Mouse (Mus musculus) stomach, embryonic 15.5 days (tissue): ENCODE data around the gene Klc2. TPM values are rescaled to one million over a fixed set of nuclear protein-coding genes. Genes with fewer than 3 reads are reported as not detected.
A peak's percentile ranks its signal among the peaks of the same experiment; 100 is the strongest.

ENCODE experiments used
- ATAC-seq: fragments of 200-750 bp; cut with Nextera tagmentation; 2 replicates; pipeline ENCODE4 v1.8.0; 2017; ENCODE audit warnings: low read depth, moderate number of reproducible peaks, moderate TSS enrichment; ENCODE audit not compliant: insufficient read depth, low FRiP score
- H3K27ac ChIP-seq: fragments of 300-500 bp; sonication (generic); 2 replicates; pipeline ENCODE4 v1.5.1; 2015; ENCODE audit warnings: mild to moderate bottlenecking, inconsistent platforms
- H3K27me3 ChIP-seq: fragments of 300-500 bp; sonication (generic); replicated peaks from 2 replicates; pipeline ENCODE4 v1.6.1; 2015; ENCODE audit warnings: inconsistent platforms
- H3K36me3 ChIP-seq: fragments of 300-500 bp; sonication (generic); 2 replicates; pipeline ENCODE4 v1.6.1; 2015; ENCODE audit warnings: inconsistent platforms
- H3K4me1 ChIP-seq: fragments of 300-500 bp; sonication (generic); 2 replicates; pipeline ENCODE4 v1.6.1; 2015; ENCODE audit warnings: inconsistent platforms
- H3K4me2 ChIP-seq: fragments of 300-500 bp; sonication (generic); 2 replicates; pipeline ENCODE4 v1.6.1; 2015; ENCODE audit warnings: mild to moderate bottlenecking, inconsistent platforms
- H3K4me3 ChIP-seq: fragments of 300-500 bp; sonication (generic); replicated peaks from 2 replicates; pipeline ENCODE4 v1.5.1; 2015; ENCODE audit warnings: inconsistent platforms
- H3K9ac ChIP-seq: fragments of 300-500 bp; sonication (generic); 2 replicates; pipeline ENCODE4 v1.6.1; 2015; ENCODE audit warnings: inconsistent platforms
- H3K9me3 ChIP-seq: fragments of 300-500 bp; sonication (generic); 2 replicates; pipeline ENCODE4 v1.6.1; 2016; ENCODE audit warnings: inconsistent platforms
- WGBS: fragments of 180-500 bp; shearing (Covaris S2); methylation state at CpG from one replicate; pipeline ENCODE4 v1.1.7; 2015; 5-methylcytosine and 5-hydroxymethylcytosine counted together
- polyA plus RNA-seq: library from polyadenylated mRNA; unstranded; fragments of >200 nt; fragmentation: Nextera tagmentation; extraction: Ambion mirVana; gene quantifications from 2 replicates; pipeline ENCODE4 v1.2.1, GENCODE M21; 2015

The Klc2 gene
- polyA plus RNA-seq, 1 experiment from 2014 or later = 18.0 TPM

DNA sequence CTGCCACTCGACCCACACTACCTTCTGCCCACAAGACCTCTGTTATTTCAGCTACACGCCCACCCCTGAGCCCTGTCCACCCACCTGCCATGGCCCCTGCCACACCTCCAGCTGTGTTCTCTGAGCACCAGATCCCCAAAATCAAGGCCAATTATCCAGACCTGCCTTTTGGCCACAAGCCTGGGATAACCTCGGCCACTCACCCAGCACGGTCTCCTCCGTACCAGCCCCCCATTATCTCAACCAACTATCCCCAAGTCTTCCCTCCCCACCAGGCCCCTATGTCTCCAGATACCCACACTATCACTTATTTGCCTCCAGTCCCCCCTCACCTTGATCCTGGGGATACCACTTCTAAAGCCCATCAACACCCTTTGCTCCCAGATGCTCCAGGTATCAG is 48.9 kb downstream of the Klc2 start:
- peak overlapping the region; percentile 58 for H3K4me3 ChIP-seq
- 0 out of 2 replicates have a peak overlapping the region, but pooled peaks have one; percentile 2 for H3K9ac ChIP-seq
- ATAC-seq = no peak
- H3K27me3 ChIP-seq = peaks cover 5% of the 10 kb centered on the region; the same call in 1 of the 2 replicates
- H3K36me3 ChIP-seq = no peaks in the 10 kb centered on the region
- no peaks in the 10 kb centered on the region for H3K9me3 ChIP-seq
- H3K4me1 ChIP-seq = peaks cover 53% of the 10 kb centered on the region
- 0 out of 2 replicates have a peak overlapping the region, but pooled peaks have one; percentile 92 for H3K27ac ChIP-seq
- peak overlapping the region; percentile 79 for H3K4me2 ChIP-seq
- 74% methylated on average over 5 of the region's 5 CpGs for WGBS

DNA sequence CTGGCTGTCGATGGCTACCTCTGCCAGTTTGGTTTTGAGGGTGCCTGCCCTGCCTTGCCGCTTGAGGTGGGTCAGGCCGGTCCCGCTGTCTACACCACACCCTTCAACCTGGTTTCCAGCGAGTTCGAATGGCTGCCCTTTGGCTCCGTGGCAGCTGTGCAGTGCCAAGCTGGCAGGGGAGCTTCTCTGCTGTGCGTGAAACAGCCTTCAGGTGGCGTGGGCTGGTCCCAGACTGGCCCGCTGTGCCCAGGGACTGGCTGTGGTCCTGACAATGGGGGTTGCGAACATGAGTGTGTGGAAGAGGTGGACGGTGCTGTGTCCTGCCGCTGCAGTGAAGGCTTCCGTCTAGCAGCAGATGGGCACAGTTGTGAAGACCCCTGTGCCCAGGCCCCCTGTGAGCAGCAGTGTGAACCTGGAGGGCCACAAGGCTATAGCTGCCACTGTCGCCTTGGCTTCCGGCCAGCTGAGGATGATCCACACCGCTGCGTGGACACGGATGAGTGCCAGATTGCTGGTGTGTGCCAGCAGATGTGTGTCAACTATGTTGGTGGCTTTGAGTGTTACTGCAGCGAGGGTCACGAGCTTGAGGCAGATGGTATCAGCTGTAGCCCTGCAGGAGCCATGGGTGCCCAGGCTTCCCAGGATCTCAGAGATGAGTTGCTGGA is 49.7 kb downstream of the Klc2 start:
- Histone ChIP-seq H3K9ac (peak overlapping the region; percentile 64; the same call in 1 of the 2 replicates), H3K27me3 (peaks cover 5% of the 10 kb centered on the region; the same call in 1 of the 2 replicates), H3K27ac (peak overlapping the region; percentile 93), H3K4me1 (peaks cover 53% of the 10 kb centered on the region), H3K4me3 (peak overlapping the region; percentile 58), H3K4me2 (peak overlapping the region; percentile 79), H3K9me3 (no peaks in the 10 kb centered on the region), H3K36me3 (no peaks in the 10 kb centered on the region)
- WGBS = 29% methylated on average over 21 of the region's 21 CpGs
- ATAC-seq = no peak

DNA sequence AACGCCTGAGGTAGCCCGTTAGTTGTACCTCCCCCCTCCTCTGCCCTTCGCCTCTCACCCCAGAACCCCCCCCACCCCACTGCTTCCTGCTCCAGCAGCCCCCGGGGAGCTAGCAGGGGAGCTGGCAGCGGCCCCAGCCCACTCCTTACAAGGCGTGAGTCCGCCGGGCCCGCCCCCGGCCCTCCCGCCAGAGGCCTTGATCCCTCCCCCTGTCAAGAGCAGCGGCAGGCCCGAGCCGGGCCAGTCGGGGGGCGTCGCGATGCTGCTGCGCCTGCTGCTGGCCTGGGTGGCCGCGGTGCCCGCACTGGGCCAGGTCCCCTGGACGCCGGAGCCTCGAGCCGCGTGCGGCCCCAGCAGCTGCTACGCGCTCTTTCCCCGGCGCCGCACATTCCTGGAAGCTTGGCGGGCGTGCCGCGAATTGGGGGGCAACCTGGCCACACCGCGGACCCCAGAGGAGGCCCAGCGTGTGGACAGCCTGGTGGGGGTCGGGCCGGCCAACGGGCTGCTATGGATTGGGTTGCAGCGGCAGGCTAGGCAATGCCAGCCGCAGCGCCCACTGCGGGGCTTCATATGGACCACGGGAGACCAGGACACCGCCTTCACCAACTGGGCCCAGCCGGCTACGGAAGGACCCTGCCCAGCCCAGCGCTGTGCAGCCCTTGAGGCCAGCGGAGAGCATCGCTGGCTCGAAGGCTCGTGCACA is 50.3 kb downstream of the Klc2 start, which contains the start of gene Cd248:
Gene Cd248 (plus strand): TSS at position 212 of the 703 bp plus-strand sequence.
- Histone ChIP-seq H3K4me3 (peak within 1 kb of the TSS; percentile 58), H3K27me3 (peaks cover 5% of the 10 kb centered on the region; the same call in 1 of the 2 replicates), H3K27ac (peak within 1 kb of the TSS; percentile 93), H3K4me1 (peaks cover 52% of the 10 kb centered on the region), H3K4me2 (peak within 1 kb of the TSS; percentile 79), H3K9me3 (no peaks in the 10 kb centered on the region), H3K36me3 (no peaks in the 10 kb centered on the region), H3K9ac (peak within 1 kb of the TSS; percentile 64)
- WGBS = 1% methylated on average over 54 of the region's 56 CpGs
- ATAC-seq = peak; percentile 60; the same call in 1 of the 2 replicates

DNA sequence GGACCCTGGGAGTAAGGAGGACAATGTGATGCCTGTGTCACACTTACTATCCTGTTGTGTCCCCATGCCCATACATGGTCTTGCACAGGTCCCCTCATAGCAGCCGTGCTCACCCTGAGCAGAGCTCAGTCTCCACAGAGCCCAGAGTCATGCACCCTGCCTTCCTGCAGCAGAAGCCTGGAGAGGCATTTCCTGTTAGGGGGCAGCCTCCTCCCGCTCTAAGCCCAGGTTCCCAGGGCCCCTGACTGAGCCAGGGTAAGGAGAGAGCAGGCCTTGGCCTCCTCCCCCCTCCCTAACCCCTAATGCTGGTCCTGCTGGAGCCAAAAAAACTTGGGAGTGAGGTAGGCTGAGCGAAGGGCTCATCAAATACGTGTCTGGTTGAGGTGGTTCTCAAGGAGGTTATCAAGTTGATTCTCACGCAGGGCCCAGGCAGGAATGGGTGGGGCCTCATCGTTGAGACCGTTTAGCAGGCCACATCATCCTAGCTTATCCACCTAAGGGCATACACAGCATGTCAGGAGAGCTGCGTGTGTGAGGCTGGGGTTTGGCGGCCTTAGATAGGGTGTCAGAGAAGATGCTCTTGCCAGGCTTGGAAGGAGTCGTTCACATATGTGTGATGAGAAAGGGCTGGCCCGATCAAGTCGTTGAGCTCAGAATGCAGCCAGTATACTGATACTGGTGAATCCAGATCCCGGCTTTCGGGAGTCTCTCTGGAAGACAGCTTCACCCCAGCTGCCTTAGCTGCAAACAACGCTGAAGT is 51.1 kb downstream of the Klc2 start:
- Histone ChIP-seq H3K27ac (peak overlapping the region; percentile 93), H3K36me3 (no peaks in the 10 kb centered on the region), H3K9ac (no peak overlapping the region), H3K4me3 (peak overlapping the region; percentile 58), H3K27me3 (peaks cover 5% of the 10 kb centered on the region; the same call in 1 of the 2 replicates), H3K4me2 (peak overlapping the region; percentile 79), H3K9me3 (no peaks in the 10 kb centered on the region), H3K4me1 (peaks cover 46% of the 10 kb centered on the region)
- WGBS = 5% methylated on average over 15 of the region's 15 CpGs
- ATAC-seq = no peak; the same call in 1 of the 2 replicates

DNA sequence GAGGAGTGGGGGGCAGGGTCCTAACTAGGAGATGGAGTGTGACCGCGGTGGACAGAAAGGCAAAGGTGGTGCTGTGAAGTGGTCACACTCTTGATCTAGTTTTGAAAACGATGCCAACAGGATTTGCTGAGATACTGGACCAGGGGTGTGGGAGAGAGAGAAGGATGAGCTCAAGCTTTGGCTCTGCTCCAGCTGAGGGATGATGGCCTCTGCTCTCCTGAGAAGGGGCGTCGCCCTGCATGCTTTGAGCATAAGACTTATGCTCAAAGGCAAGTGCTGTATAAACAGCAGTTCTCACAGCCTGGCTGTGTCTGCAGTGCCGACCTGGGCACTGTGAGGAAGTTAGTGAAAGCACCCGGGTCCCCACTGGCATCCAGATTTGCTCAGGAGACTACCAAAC is 53.3 kb downstream of the Klc2 start:
- WGBS = 36% methylated on average over 7 of the region's 7 CpGs

DNA sequence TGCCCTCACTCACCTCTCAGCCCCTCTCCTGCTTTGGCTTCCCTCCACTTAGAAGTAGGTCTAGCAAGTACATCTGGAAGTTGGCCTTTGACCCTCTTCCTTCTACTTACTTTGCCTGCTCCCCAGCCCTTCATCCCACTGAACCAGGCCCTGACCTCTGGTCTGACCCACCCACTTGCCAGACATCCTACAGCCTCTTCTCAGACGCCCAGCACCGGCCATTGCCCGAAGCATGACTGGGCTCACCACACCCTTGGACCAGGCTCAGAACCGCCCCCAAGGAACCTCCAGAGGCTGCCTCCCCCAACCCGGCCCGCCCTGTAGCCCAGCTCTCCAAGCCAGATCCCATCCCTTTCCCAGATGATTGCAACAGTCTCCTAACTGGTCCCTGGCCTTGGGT is 55.9 kb downstream of the Klc2 start:
- Histone ChIP-seq H3K4me2 (no peak overlapping the region), H3K4me1 (peaks cover 53% of the 10 kb centered on the region), H3K27ac (no peak overlapping the region), H3K9me3 (no peaks in the 10 kb centered on the region), H3K36me3 (no peaks in the 10 kb centered on the region), H3K27me3 (no peaks in the 10 kb centered on the region), H3K9ac (no peak overlapping the region), H3K4me3 (no peak overlapping the region)
- WGBS = 62% methylated on average over 6 of the region's 6 CpGs
- no peak for ATAC-seq

More for the DNA sequence above, 53.3 kb downstream of the Klc2 start:
- ATAC-seq = no peak
- no peaks in the 10 kb centered on the region for H3K36me3 ChIP-seq
- no peak overlapping the region for H3K4me3 ChIP-seq
- no peak overlapping the region for H3K9ac ChIP-seq
- H3K4me2 ChIP-seq = no peak overlapping the region
- H3K27ac ChIP-seq = no peak overlapping the region
- H3K9me3 ChIP-seq = no peaks in the 10 kb centered on the region
- H3K4me1 ChIP-seq = peaks cover 51% of the 10 kb centered on the region
- H3K27me3 ChIP-seq = peaks cover 5% of the 10 kb centered on the region; the same call in 1 of the 2 replicates

DNA sequence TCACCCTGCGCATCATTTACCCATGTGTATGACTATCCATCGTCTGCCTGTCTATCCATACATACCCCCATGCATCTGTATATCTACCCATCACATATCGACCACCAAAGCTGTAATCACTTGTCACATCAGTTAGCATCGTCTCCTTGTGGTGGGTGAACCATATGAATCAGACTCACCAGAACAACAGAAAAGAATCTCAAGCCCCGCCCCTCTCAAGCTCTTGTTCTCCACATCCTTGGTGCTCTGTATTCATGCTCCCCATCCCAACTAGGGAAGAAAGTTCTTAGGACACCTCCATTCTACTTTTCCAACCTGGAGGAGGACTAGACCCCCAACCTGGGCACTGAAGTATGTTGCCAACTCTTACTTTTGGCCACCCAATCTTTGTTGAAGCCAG is 56.3 kb downstream of the Klc2 start:
- ATAC-seq = no peak; the same call in 1 of the 2 replicates
- H3K9ac ChIP-seq = no peak overlapping the region
- H3K4me1 ChIP-seq = peaks cover 49% of the 10 kb centered on the region
- no peaks in the 10 kb centered on the region for H3K9me3 ChIP-seq
- H3K27me3 ChIP-seq = no peaks in the 10 kb centered on the region
- no peaks in the 10 kb centered on the region for H3K36me3 ChIP-seq
- 75% methylated on average over 5 of the region's 5 CpGs for WGBS
- no peak overlapping the region for H3K4me3 ChIP-seq
- no peak overlapping the region for H3K27ac ChIP-seq
- H3K4me2 ChIP-seq = no peak overlapping the region

DNA sequence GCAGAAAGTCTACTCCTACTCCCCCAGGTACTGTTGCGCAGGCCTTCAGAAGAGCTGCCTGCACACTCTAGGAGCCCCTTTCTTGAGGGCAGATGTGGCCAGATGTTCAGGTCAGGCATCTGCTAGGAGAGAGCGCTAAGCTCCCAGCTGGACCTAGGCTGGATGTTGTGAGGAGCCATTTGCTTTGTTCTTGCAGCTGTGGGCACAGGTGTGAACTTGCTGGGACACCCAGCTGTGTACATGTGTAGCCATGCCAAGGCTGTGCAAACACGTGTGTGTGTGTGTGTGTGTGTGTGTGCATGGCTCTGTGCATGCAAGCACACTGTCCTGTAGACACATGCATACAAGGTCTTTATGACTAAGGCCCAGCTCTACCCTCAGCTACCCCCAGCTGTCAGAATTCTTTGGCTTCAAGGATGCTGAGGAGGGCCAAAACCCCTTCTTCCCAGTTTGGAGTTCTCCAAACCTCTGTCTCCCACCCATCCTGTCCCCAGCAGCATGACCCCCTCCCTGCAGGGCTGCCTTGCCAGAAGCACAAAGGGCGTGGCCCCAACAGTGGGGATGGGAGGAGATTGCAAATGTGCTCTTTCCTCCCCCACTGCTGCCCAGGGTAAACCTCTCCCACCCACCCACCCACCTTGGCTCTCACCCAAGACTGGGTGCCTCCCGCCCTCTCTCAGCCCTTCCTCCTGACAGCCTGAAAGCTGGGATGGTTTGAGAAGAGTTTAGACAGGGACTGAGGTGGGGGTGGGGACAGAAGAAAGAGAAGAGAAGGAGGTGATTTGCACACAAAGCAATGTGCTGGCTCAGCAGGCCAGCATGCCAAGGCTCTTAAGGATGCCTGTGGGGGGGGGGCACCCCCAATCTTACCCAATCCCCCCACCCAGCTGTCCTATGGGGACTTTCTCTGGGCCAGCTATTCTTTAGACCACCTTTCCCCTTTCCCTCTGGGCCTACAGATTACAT is 57.7 kb downstream of the Klc2 start:
- peak overlapping the region; percentile 80 for H3K27ac ChIP-seq
- ATAC-seq = peak; percentile 11; the same call in 1 of the 2 replicates
- 32% methylated on average over 5 of the region's 5 CpGs for WGBS

DNA sequence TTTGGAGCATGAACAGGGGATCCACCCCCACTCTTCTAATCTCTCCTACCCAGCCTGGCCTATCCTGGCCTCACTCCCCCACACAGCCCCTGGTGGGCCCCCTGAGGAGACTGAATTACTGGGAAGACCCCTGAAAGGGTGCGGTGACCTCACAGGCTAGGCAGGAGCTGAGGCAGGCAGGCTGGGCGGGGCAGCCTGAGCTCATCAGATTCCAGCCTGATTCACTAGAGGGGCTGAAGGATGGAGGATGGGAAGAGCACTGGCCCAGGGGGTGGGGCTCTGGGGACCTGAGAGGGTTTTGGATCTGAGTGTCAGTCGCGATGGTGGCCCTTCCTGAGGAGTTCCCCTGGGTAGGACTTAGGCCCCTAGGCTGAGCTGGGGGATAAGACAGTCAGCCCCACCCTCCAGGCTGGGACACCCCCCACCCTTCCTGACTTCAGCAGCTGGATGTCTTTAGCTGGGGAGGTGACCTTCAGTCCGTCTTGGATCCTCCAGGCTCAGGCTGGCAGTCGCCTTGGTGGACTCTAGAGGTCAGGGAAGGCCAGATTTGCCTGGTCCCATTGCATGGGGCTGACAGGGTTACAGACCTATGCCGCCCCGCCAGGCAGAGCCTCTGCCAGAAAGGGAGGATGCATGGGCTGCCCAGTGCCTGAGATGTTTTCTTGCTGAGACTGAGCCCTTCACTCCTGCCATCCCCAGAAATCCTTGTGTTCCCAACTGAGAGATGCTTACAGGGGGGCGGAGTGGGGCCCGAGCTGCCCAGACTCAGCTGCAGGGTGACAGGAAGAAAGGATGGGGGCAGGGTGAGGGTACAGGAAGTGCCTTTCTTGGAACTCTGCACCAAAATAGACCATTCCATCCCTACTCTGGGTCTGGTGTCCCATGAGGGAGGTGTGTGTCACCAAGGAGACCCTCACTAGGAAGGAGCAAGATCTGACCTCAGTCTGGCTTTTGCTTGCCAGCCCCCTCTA is 59.3 kb downstream of the Klc2 start:
- H3K27ac ChIP-seq = peak overlapping the region; percentile 80
- no peaks in the 10 kb centered on the region for H3K27me3 ChIP-seq
- no peak overlapping the region; the same call in 1 of the 2 replicates for H3K9ac ChIP-seq
- H3K4me2 ChIP-seq = peak overlapping the region; percentile 16; the same call in 1 of the 2 replicates
- no peaks in the 10 kb centered on the region for H3K9me3 ChIP-seq
- WGBS = 13% methylated on average over 10 of the region's 10 CpGs
- peak; percentile 29; the same call in 1 of the 2 replicates for ATAC-seq
- H3K4me1 ChIP-seq = peaks cover 45% of the 10 kb centered on the region
- no peak overlapping the region for H3K4me3 ChIP-seq
- no peaks in the 10 kb centered on the region for H3K36me3 ChIP-seq

More for the DNA sequence above, 57.7 kb downstream of the Klc2 start:
- no peak overlapping the region for H3K9ac ChIP-seq
- H3K9me3 ChIP-seq = no peaks in the 10 kb centered on the region
- no peak overlapping the region for H3K4me3 ChIP-seq
- peaks cover 52% of the 10 kb centered on the region for H3K4me1 ChIP-seq
- no peaks in the 10 kb centered on the region for H3K27me3 ChIP-seq
- H3K4me2 ChIP-seq = no peak overlapping the region
- no peaks in the 10 kb centered on the region for H3K36me3 ChIP-seq
